Mouse (Mus musculus) liver, embryonic 11.5 days (tissue): ENCODE measurements at regions not wholly inside any gene's neighbourhood (a gene's known extent, or its start where the extent isn't known, plus 50 kb on each side); places are given as distances from the start of the nearest gene placed in this dataset.

Experiments used
- ATAC-seq: fragments of 200-750 bp; cut with Nextera tagmentation; replicated peaks from 2 replicates; pipeline ENCODE4 v1.8.0; 2017; ENCODE audit warnings: moderate number of reproducible peaks, mild to moderate bottlenecking, moderate TSS enrichment, moderate library complexity; ENCODE audit not compliant: low FRiP score
- DNase-seq: peaks from one replicate; pipeline ENCODE4 v3.0.0-alpha.2; 2017; ENCODE audit warnings: low spot score
- H3K27ac ChIP-seq: fragments of 300-500 bp; sonication (generic); 2 replicates; pipeline ENCODE4 v1.5.1; 2014; ENCODE audit warnings: mild to moderate bottlenecking, low read depth, low read length, control low read depth
- H3K27me3 ChIP-seq: fragments of 300-500 bp; sonication (generic); replicated peaks from 2 replicates; pipeline ENCODE4 v1.6.1; 2014; ENCODE audit warnings: low read length, mixed read lengths; ENCODE audit not compliant: control insufficient read depth, insufficient read depth
- H3K36me3 ChIP-seq: fragments of 300-500 bp; sonication (generic); 2 replicates; pipeline ENCODE4 v1.6.1; 2014; ENCODE audit warnings: mild to moderate bottlenecking, low read length, moderate library complexity, mixed read lengths; ENCODE audit not compliant: control insufficient read depth, insufficient read depth
- H3K4me1 ChIP-seq: fragments of 300-500 bp; sonication (generic); replicated peaks from 2 replicates; pipeline ENCODE4 v1.6.1; 2014; ENCODE audit warnings: low read length, mixed read lengths; ENCODE audit not compliant: control insufficient read depth, insufficient read depth
- H3K4me2 ChIP-seq: fragments of 300-500 bp; sonication (generic); 2 replicates; pipeline ENCODE4 v1.6.1; 2014; ENCODE audit warnings: mild to moderate bottlenecking, control low read depth, moderate library complexity
- H3K4me3 ChIP-seq: fragments of 300-500 bp; sonication (generic); 2 replicates; pipeline ENCODE4 v1.5.1; 2014; ENCODE audit warnings: low read depth, low read length, control low read depth
- H3K9ac ChIP-seq: fragments of 300-500 bp; sonication (generic); 2 replicates; pipeline ENCODE4 v1.6.1; 2014; ENCODE audit warnings: low read depth, low read length, control low read depth
- H3K9me3 ChIP-seq: fragments of 300-500 bp; sonication (generic); 2 replicates; pipeline ENCODE4 v1.6.1; 2016; ENCODE audit warnings: low read length, inconsistent platforms, mixed read lengths; ENCODE audit not compliant: control insufficient read depth
- WGBS: fragments of 180-500 bp; shearing (Covaris S2); extraction: QIAGEN DNeasy Blood & Tissue Kit; methylation state at CpG from one replicate; pipeline ENCODE4 v1.1.7; 2014; 5-methylcytosine and 5-hydroxymethylcytosine counted together

DNA sequence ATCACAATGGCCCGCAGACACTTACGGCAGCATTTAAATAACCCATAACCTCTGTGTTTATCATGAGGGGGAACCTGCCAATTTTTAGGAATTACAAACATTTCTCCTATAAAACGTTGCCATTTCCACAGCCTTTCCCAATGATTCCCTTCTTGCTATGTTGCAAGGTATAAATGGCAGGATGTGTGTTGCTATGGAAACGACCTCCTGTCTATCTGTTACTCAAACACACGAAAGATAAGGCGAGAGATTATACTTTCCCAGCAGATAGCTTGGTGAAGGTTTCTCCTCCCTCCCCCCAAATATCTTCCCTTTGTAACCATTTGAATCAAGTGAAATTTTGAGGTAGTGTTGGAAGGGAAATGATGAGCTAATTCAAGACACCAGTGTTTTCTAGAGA is 509.8 kb upstream of the Mon1b start:
- no peak for ATAC-seq
- Histone ChIP-seq H3K36me3 (no peaks in the 10 kb centered on the region), H3K4me2 (no peak overlapping the region), H3K4me1 (no peaks in the 10 kb centered on the region), H3K27me3 (no peaks in the 10 kb centered on the region), H3K4me3 (no peak overlapping the region), H3K27ac (no peak overlapping the region), H3K9ac (no peak overlapping the region), H3K9me3 (no peaks in the 10 kb centered on the region)
- WGBS: 55% methylated on average over 6 of the region's 6 CpGs
- DNase-seq: no peak

DNA sequence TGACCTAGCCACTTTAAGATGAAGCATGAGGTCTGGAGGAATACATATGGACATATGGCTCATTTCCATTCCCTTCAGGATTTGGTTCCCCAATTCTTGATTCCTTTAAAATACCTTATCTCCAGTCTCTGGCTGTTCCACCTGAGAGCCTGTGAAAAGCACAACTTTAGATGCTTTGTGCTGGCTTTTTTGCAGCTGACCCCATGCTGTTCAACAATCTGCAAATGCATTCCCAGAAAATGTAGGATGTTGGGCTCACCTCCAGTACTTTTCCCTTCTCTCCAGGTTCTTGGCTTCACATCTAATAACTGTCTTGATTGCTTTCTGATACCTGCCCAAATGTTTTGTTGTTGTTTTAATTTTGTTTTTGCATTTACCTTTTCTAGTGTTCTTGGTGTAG is 498.0 kb upstream of the Mon1b start:
- H3K9me3 ChIP-seq: no peaks in the 10 kb centered on the region
- ATAC-seq: no peak

DNA sequence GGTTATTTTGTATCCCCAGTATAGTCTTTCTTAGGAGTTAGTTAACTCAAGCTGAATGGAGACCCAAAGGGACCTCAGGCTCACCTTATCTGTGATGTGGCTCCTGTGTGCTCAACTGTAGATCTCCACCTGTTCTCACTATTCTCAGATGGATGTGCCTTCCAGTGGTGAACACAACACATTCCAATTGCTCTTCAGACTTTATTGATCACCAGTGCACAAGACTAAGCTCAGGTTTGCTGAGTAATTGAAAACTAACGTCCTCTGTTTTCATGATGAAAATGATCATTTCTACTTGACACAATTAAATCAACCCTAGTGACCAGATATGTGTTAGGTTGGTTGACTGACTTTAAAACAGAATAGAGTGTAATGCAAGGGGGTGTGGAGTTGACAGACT is 495.4 kb upstream of the Mon1b start:
- no peak overlapping the region for H3K4me3 ChIP-seq
- WGBS: 76% methylated on average over 1 of the region's 1 CpGs
- H3K27ac ChIP-seq: no peak overlapping the region
- no peaks in the 10 kb centered on the region for H3K9me3 ChIP-seq
- DNase-seq (no peak), ATAC-seq (no peak)
- no peaks in the 10 kb centered on the region for H3K4me1 ChIP-seq
- H3K27me3 ChIP-seq: no peaks in the 10 kb centered on the region
- H3K36me3 ChIP-seq: no peaks in the 10 kb centered on the region
- H3K9ac ChIP-seq: no peak overlapping the region
- H3K4me2 ChIP-seq: no peak overlapping the region

More for the DNA sequence above, 498.0 kb upstream of the Mon1b start:
- Histone ChIP-seq H3K27ac (no peak overlapping the region), H3K4me3 (no peak overlapping the region), H3K4me1 (no peaks in the 10 kb centered on the region), H3K36me3 (no peaks in the 10 kb centered on the region), H3K4me2 (no peak overlapping the region), H3K9ac (no peak overlapping the region), H3K27me3 (no peaks in the 10 kb centered on the region)
- no peak for DNase-seq

DNA sequence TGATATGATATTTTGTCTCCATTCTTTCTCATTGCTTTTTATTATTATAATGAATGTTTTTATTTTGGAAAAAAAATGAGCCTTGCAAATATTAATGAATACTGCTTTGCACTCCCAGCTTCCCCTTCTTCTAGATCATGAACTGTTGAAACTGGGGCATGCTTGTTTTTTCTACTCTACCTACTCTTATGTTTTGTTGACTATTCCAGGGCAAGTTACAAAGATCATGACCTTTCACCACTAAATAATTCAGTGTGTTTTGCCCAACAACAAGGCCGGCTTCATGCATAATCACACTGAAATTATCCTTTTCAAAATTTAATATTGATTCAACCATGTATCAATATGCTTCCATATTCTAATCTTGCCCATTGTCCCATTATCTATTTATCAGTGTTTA is 494.3 kb upstream of the Mon1b start:
- Histone ChIP-seq H3K9ac (no peak overlapping the region), H3K36me3 (no peaks in the 10 kb centered on the region), H3K27ac (no peak overlapping the region), H3K27me3 (no peaks in the 10 kb centered on the region), H3K4me2 (no peak overlapping the region), H3K4me1 (no peaks in the 10 kb centered on the region), H3K4me3 (no peak overlapping the region), H3K9me3 (no peaks in the 10 kb centered on the region)
- ATAC-seq: no peak
- 93% methylated on average over 1 of the region's 1 CpGs for WGBS
- DNase-seq: no peak

DNA sequence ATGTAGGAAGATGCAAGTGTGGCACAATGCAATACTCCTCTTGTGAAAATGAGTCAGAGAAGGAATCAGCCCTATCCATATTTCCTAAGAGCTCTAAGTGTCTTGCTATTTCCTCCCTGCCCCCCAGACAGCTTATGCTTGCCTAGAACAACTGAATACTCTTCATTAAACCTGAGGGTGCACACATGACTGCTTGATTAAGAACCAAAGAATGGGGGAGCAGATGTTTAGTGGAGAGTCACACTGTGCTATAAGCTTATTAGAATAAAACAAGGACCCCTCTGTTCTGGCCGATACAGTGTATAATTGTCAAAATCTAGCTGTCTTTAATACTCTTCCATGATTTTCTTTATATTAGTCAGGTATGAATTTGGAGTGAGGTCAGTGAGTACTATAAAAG is 458.8 kb upstream of the Mon1b start:
- no peak overlapping the region for H3K4me3 ChIP-seq
- no peak overlapping the region for H3K9ac ChIP-seq
- no peak overlapping the region for H3K27ac ChIP-seq
- H3K36me3 ChIP-seq: no peaks in the 10 kb centered on the region
- no peaks in the 10 kb centered on the region for H3K9me3 ChIP-seq
- no peaks in the 10 kb centered on the region for H3K4me1 ChIP-seq
- no peak for DNase-seq
- no peaks in the 10 kb centered on the region for H3K27me3 ChIP-seq
- H3K4me2 ChIP-seq: no peak overlapping the region
- WGBS: 97% methylated on average over 1 of the region's 1 CpGs
- ATAC-seq: no peak

DNA sequence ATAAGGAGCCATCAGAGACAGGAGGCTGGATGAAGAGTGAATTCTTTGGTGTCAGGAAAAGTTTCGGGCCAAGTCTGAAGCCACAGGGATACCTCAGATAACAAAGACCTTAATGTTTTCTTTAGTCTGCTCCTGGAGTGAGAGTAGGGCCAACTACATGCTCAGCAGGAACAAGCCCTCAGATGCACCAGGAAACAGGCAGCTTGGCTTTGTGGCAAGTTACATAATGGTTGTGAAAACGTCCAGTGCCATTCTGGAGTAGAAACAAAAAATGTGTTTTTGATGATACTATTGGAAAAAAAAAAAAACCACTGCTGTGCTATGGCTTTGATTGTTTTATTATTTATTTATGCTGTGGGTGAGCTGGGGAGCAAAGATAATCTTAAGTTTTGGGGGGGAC is 452.2 kb upstream of the Mon1b start:
- Histone ChIP-seq H3K4me3 (no peak overlapping the region), H3K4me2 (no peak overlapping the region), H3K4me1 (no peaks in the 10 kb centered on the region), H3K36me3 (no peaks in the 10 kb centered on the region), H3K27ac (no peak overlapping the region), H3K27me3 (no peaks in the 10 kb centered on the region), H3K9ac (no peak overlapping the region), H3K9me3 (no peaks in the 10 kb centered on the region)
- no peak for ATAC-seq
- DNase-seq: no peak
- WGBS: 14% methylated on average over 2 of the region's 2 CpGs

DNA sequence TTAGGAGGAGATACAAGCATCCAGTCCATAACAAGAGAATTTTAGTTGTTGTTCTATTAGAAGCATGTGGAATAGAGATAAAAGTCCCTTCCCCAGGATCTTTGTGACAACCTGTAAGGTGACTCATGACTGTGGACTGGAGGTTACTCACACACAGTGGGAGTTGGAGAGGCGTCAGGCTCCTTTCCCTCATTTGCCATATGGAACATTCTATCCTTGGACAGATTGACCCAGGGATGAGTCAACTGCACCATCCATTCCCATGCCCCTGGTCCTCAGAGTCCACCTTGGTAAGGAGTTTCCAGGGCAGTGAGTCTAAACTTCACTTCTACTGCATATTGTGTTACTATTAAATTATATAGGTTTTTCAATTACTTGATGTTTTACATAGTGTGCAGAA is 444.9 kb upstream of the Mon1b start:
- Histone ChIP-seq H3K4me3 (no peak overlapping the region), H3K9ac (no peak overlapping the region), H3K36me3 (no peaks in the 10 kb centered on the region), H3K9me3 (no peaks in the 10 kb centered on the region), H3K4me1 (no peaks in the 10 kb centered on the region), H3K27me3 (no peaks in the 10 kb centered on the region), H3K27ac (no peak overlapping the region), H3K4me2 (no peak overlapping the region)
- DNase-seq (no peak), ATAC-seq (no peak)
- 68% methylated on average over 1 of the region's 1 CpGs for WGBS

DNA sequence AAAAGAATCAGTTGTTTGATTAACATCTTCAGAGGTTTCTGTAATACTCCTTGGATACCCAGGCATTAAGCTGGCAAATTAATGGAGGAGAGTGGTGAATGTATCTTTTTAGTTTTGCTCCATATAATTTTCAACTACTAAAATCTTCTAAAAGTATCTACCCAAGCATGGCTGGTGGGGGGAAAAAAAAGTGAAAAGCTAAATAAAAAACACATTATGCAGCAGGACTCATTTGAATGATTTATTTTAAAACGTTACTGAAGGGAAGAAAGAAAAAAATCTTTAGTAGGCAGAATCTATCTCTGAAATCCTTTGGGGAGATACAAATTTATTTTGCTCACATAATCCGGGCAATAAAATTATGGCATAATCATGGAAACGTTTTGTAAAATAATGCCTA is 443.9 kb upstream of the Mon1b start:
- Histone ChIP-seq H3K4me1 (no peaks in the 10 kb centered on the region), H3K27ac (no peak overlapping the region), H3K4me3 (no peak overlapping the region), H3K9ac (no peak overlapping the region), H3K27me3 (no peaks in the 10 kb centered on the region), H3K4me2 (no peak overlapping the region), H3K36me3 (no peaks in the 10 kb centered on the region), H3K9me3 (no peaks in the 10 kb centered on the region)
- DNase-seq (no peak), ATAC-seq (no peak)
- 80% methylated on average over 3 of the region's 3 CpGs for WGBS
